Mouse (Mus musculus): ENCODE data around the gene Atp7a. TPM values are rescaled to one million over a fixed set of nuclear protein-coding genes. Genes with fewer than 3 reads are reported as not detected.

The Atp7a gene
- total RNA-seq, 1 experiment from 2014 or later, result 53.7 TPM

DNA sequence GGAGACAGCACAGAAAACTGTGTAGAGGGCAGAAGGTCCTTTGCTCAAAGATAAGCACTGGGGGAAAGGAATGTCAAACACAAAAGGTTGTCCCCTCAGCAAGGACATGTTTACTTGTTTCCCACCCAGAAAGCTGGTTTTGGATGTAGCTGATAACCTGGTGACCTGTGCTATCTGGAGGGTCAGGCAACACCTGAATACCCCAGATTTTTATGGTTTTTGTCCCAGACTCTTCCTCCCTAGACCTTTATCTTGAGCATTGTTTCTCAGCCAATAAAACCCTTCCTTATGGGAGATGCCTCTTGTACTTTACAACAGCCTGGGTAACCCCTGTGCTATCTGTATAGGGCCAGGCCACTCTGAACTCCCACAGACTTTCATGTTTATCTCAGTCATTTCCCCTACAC is 127.1 kb downstream of the Atp7a start:
- no peak for ATAC-seq (replicated peaks; ENCODE audit: insufficient number of reproducible peaks, low FRiP score, low TSS enrichment, poor library complexity, severe bottlenecking)

DNA sequence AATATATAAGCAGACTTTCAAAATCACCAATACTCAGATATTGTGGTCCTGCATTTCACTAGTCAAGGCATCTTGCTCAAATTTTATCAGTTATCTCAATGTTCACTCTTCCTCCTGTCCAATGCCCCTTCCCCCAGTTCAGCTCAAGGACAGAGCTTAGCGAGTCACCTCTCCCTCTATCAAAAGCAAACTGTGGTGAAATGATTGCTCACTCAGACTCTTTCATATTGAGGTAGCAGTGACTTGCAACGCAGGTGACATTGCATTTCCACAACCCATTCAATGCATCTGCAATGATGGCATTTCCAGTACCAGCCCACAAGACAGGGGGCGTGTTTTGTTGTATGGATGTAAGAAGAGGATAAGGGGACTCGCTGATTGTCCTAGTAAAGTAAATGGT is 128.8 kb downstream of the Atp7a start:
- no peak for ATAC-seq (replicated peaks; ENCODE audit: insufficient number of reproducible peaks, low FRiP score, low TSS enrichment, poor library complexity, severe bottlenecking)

DNA sequence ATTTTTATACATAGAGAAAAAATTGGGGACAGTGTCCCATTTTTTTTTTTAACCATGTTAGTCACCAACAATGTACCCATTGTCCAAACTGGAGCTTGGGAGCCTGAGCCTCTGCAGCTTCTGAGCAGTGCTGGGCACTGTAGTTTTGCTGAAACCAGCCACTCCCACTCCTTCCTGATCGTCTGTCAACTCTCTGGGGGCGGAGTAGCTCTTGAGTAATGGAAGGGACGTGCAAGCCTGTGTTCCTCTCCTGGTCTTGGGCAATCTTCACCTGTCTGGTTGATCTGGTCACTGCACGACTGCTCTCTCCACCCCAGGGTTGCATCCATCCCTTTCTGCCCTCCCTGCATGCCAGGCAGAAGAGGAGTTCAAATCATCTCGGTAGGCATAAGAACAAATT is 136.9 kb downstream of the Atp7a start:
- ATAC-seq (replicated peaks; ENCODE audit: insufficient number of reproducible peaks, low FRiP score, low TSS enrichment, poor library complexity, severe bottlenecking), result no peak; the same call in 1 of the 2 replicates

DNA sequence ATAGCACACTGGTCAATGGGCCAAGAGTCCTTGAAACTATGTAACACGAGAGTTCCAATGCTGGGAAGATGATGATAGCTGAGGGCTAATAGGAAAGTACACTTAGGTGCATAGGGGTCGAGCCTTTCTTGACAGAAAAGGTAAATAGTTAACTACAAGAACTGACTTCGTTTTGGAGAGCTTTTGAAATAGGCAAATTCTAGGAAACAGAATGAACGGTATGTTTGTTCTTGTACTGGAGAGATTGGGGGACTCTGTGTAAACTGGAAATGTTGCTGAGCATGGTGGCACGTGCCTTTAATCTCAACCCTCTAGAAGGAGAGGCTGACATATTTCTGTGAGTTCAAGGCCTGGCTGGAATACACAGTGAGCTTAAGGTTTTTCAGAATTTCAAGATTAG is 137.5 kb downstream of the Atp7a start:
- no peak for ATAC-seq (replicated peaks; ENCODE audit: insufficient number of reproducible peaks, low FRiP score, low TSS enrichment, poor library complexity, severe bottlenecking)

DNA sequence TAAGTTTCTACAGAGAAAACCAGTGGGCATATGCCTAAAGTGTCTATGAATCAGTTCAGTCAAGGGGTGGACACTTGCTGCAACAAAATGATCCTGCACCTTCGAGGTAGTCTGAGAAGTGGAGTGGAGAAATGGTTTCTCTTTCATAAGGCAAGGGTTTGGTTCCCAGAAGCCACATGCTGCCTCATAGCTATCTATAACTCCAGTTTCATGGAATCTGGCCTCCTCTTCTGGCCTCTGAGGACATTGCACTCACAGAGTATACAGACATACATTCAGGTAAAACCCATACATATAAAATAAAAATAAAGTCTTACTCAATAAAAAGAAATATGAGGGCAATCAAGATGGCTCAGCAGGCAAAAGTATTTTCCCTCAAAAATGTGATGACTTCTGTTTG is 138.0 kb downstream of the Atp7a start:
- ATAC-seq (replicated peaks; ENCODE audit: insufficient number of reproducible peaks, low FRiP score, low TSS enrichment, poor library complexity, severe bottlenecking), result 0 out of 2 replicates have a peak, but pooled peaks have one; percentile 50

DNA sequence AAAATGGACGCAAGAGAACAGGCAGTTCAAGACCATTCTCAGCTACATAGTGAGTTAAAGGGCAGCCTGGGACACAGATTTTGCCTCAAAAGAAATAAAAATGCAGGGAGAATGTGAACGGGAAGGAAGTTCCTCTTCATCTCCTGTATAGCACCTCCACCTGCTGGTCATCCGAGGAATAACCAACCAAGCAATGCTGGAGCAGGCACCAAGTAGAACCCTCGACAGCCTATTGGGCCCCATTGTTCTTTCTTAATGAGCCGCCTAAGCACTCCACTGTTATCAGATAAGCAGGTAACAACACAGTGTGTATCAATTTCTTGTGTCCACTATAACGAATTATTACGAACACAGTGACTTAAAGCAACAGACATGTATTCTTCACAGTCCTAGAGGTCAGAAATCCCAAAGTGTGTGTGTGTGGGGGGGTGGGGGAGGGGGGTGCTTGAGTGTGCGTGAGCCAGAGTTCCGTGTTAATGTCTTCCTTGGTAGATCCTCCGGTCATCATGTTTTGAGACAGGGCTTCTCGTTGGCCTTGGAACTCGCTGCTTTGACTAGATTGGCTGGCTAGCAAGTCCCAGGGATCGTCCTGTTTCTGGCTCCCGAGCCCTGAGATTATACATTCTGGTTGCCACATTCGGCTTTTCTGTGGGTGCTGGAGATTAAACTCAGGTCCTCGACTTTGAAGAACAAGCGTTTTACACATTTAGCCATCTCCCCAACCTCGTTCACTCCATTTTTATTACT is 144.2 kb downstream of the Atp7a start:
- ATAC-seq (replicated peaks; ENCODE audit: insufficient number of reproducible peaks, low FRiP score, low TSS enrichment, poor library complexity, severe bottlenecking), result peak; percentile 83

DNA sequence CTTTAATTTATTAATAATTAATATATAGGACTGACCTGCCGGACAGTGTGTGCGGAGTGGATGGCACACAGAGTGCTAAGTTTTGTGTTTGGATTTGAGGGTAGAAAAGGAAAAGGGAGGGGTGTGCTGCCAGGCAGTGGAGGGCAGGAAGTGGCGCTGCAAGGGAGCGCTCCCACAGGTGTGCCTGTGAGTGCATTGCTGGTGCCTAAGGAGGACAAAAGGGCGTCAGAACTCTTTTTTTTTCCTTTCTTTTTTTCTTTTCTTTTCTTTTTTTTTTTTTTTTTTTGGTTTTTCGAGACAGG is 144.7 kb downstream of the Atp7a start:
- ATAC-seq (replicated peaks; ENCODE audit: insufficient number of reproducible peaks, low FRiP score, low TSS enrichment, poor library complexity, severe bottlenecking), result no peak

Other genes starting within 250 kb of the Atp7a start
- 260 to 491 TPM (median 321 TPM) in 3 replicates for gene Atrx, start 97.9 kb upstream of the Atp7a start, total RNA-seq (2017)
- gene Magt1, start 15.4 kb upstream of the Atp7a start, total RNA-seq (2017), result 86.2 to 91.2 TPM (median 91.0 TPM) in 3 replicates
- gene Cox7b, start 11.6 kb upstream of the Atp7a start, total RNA-seq (2017), result 204 to 418 TPM (median 281 TPM) in 3 replicates
- gene Tlr13, start 115.9 kb downstream of the Atp7a start, total RNA-seq (2017), result 152 to 248 TPM (median 234 TPM) in 3 replicates
- 128 to 201 TPM (median 187 TPM) in 3 replicates for gene Pgk1, start 159.8 kb downstream of the Atp7a start, total RNA-seq (2017)
- 5.5 to 10.8 TPM (median 9.9 TPM) in 3 replicates for gene Taf9b, start 193.9 kb downstream of the Atp7a start, total RNA-seq (2017)
- not detected in 3 replicates for gene Fnd3c2, start 228.1 kb downstream of the Atp7a start, total RNA-seq (2017)